Mouse (Mus musculus): ENCODE data around the gene Unc45a. TPM values are rescaled to one million over a fixed set of nuclear protein-coding genes. Genes with fewer than 3 reads are reported as not detected.
A peak's percentile ranks its signal among the peaks of the same experiment; 100 is the strongest.

Unc45a gene
- polyA plus RNA-seq, 1 experiment from 2014 or later, result 28.8 TPM

DNA sequence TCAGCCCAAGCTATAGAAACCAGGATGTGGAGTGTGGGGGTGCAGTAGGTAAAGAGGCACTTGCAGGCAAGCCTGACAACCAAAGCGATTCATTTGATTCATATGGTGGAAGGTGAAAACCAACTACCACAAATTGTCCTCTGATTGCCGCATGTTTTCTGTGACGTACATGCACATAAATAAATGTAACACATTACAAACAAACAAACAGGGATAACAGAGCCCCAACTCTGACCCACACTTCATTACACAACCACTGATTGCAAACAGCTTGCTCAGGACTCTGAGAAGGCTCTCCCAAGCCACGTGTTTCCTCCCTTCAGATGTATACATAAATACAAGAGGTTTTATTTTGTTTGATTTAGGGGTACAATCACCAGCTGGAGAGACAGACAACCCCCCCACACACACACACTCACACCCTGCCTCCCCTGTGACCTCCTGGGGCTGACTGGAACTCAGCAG lies 29.2 kb upstream of the Unc45a start:
- no peak for DNase-seq (ENCODE audit: low spot score, missing footprints)
- WGBS, result 64% methylated on average over 4 of the region's 4 CpGs
- no peaks in the 10 kb centered on the region for H3K9me3 ChIP-seq (ENCODE audit: control insufficient read depth, low read length)
- peak overlapping the region; percentile 58 for H3K4me2 ChIP-seq
- peaks cover 5% of the 10 kb centered on the region; the same call in 1 of the 2 replicates for H3K36me3 ChIP-seq (ENCODE audit: control insufficient read depth, insufficient read depth, low read length)
- no peak overlapping the region for H3K27ac ChIP-seq (ENCODE audit: low read depth, low read length)
- peak overlapping the region; percentile 86 for H3K4me3 ChIP-seq (ENCODE audit: low read depth, low read length)
- no peaks in the 10 kb centered on the region for H3K27me3 ChIP-seq (ENCODE audit: control insufficient read depth, insufficient read depth, low read length)
- peaks cover 11% of the 10 kb centered on the region for H3K4me1 ChIP-seq (ENCODE audit: control insufficient read depth, insufficient read depth, low read length)
- ATAC-seq (ENCODE audit: low FRiP score), result no peak
- H3K9ac ChIP-seq (ENCODE audit: low read length), result peak overlapping the region; percentile 84

GRCm38 (mm10) chr7:80369461-80369860 lies 28.7 kb upstream of the Unc45a start:
- DNase-seq (ENCODE audit: low spot score, missing footprints) (no peak), ATAC-seq (ENCODE audit: low FRiP score) (no peak)
- H3K4me2 ChIP-seq, result no peak overlapping the region
- 75% methylated on average over 5 of the region's 5 CpGs for WGBS
- peaks cover 5% of the 10 kb centered on the region; the same call in 1 of the 2 replicates for H3K36me3 ChIP-seq (ENCODE audit: control insufficient read depth, insufficient read depth, low read length)
- H3K4me1 ChIP-seq (ENCODE audit: control insufficient read depth, insufficient read depth, low read length), result peaks cover 11% of the 10 kb centered on the region
- peak overlapping the region; percentile 14; the same call in 1 of the 2 replicates for H3K9ac ChIP-seq (ENCODE audit: low read length)
- H3K9me3 ChIP-seq (ENCODE audit: control insufficient read depth, low read length), result no peaks in the 10 kb centered on the region
- H3K27ac ChIP-seq (ENCODE audit: low read depth, low read length), result no peak overlapping the region
- no peak overlapping the region for H3K4me3 ChIP-seq (ENCODE audit: low read depth, low read length)
- H3K27me3 ChIP-seq (ENCODE audit: control insufficient read depth, insufficient read depth, low read length), result no peaks in the 10 kb centered on the region

GRCm38 (mm10) chr7:80368635-80369421 lies 28.0 kb upstream of the Unc45a start:
- no peak overlapping the region for H3K9ac ChIP-seq (ENCODE audit: low read length)
- WGBS, result 89% methylated on average over 20 of the region's 20 CpGs
- no peaks in the 10 kb centered on the region for H3K27me3 ChIP-seq (ENCODE audit: control insufficient read depth, insufficient read depth, low read length)
- no peak overlapping the region for H3K4me2 ChIP-seq
- H3K4me3 ChIP-seq (ENCODE audit: low read depth, low read length), result no peak overlapping the region
- H3K27ac ChIP-seq (ENCODE audit: low read depth, low read length), result no peak overlapping the region
- H3K36me3 ChIP-seq (ENCODE audit: control insufficient read depth, insufficient read depth, low read length), result peaks cover 7% of the 10 kb centered on the region; the same call in 1 of the 2 replicates
- peaks cover 11% of the 10 kb centered on the region for H3K4me1 ChIP-seq (ENCODE audit: control insufficient read depth, insufficient read depth, low read length)
- ATAC-seq (ENCODE audit: low FRiP score), result no peak
- DNase-seq (ENCODE audit: low spot score, missing footprints), result no peak
- H3K9me3 ChIP-seq (ENCODE audit: control insufficient read depth, low read length), result no peaks in the 10 kb centered on the region

- DNase-seq (ENCODE audit: low spot score, missing footprints), result no peak
- ATAC-seq (ENCODE audit: low FRiP score), result no peak
- peaks cover 11% of the 10 kb centered on the region for H3K4me1 ChIP-seq (ENCODE audit: control insufficient read depth, insufficient read depth, low read length)
- no peak overlapping the region for H3K4me3 ChIP-seq (ENCODE audit: low read depth, low read length)
- 88% methylated on average over 9 of the region's 9 CpGs for WGBS
- no peak overlapping the region for H3K4me2 ChIP-seq
- H3K9me3 ChIP-seq (ENCODE audit: control insufficient read depth, low read length), result no peaks in the 10 kb centered on the region
- no peaks in the 10 kb centered on the region for H3K27me3 ChIP-seq (ENCODE audit: control insufficient read depth, insufficient read depth, low read length)
- H3K9ac ChIP-seq (ENCODE audit: low read length), result no peak overlapping the region
- H3K36me3 ChIP-seq (ENCODE audit: control insufficient read depth, insufficient read depth, low read length), result peaks cover 12% of the 10 kb centered on the region; the same call in 1 of the 2 replicates
- no peak overlapping the region for H3K27ac ChIP-seq (ENCODE audit: low read depth, low read length)
These were observed 27.2 kb upstream of the Unc45a start for GRCm38 (mm10) chr7:80368009-80368408.

DNA sequence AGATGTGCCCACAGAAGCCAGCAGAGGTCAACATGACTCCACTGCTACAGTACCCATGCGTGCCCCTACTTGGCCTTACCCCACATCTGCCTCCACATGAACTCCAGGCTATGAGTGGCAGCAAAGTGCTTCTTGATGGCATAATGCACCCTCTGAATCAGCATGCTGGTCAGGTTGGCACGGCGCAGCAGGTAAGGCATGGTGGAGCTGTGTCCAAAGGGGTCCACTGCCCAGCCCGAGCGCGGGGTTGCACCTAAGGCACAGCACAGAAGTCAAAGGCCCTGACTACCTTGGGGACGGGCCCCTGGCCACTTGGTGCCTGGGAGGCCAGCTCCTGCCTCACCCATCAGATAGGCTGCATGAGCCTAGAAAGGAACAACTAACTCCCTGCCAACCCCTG lies 26.4 kb upstream of the Unc45a start:
- ATAC-seq (ENCODE audit: low FRiP score), result no peak
- H3K36me3 ChIP-seq (ENCODE audit: control insufficient read depth, insufficient read depth, low read length), result peaks cover 12% of the 10 kb centered on the region
- 97% methylated on average over 7 of the region's 7 CpGs for WGBS

DNA sequence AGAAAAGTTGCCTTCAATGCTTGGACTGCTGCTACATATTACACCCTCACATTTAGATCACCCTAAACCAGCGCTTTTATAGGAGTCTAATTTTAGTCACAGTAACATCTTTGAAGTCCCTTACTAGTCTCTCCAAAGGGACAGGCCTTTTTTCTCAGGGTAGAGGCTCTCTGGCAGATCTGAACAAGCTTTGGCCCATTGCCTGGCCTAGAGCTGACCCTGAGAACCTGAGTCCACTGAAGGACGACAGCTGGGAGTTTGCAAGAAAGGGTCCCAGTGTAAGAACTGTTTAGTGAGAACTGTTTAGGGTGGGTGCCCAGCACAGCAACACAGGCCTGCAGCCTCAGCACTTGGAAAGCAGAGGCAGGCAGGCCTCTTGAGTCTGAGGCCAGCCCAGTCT lies 25.0 kb upstream of the Unc45a start:
- Histone ChIP-seq H3K36me3 (ENCODE audit: control insufficient read depth, insufficient read depth, low read length) (peaks cover 12% of the 10 kb centered on the region), H3K9me3 (ENCODE audit: control insufficient read depth, low read length) (no peaks in the 10 kb centered on the region), H3K4me3 (ENCODE audit: low read depth, low read length) (no peak overlapping the region), H3K27ac (ENCODE audit: low read depth, low read length) (no peak overlapping the region), H3K27me3 (ENCODE audit: control insufficient read depth, insufficient read depth, low read length) (no peaks in the 10 kb centered on the region), H3K4me2 (no peak overlapping the region), H3K4me1 (ENCODE audit: control insufficient read depth, insufficient read depth, low read length) (peaks cover 11% of the 10 kb centered on the region), H3K9ac (ENCODE audit: low read length) (no peak overlapping the region)
- no peak for ATAC-seq (ENCODE audit: low FRiP score)
- WGBS, result 91% methylated on average over 2 of the region's 2 CpGs
- no peak for DNase-seq (ENCODE audit: low spot score, missing footprints)

More for the DNA sequence above, 26.4 kb upstream of the Unc45a start:
- H3K4me3 ChIP-seq (ENCODE audit: low read depth, low read length), result no peak overlapping the region
- peaks cover 11% of the 10 kb centered on the region for H3K4me1 ChIP-seq (ENCODE audit: control insufficient read depth, insufficient read depth, low read length)
- no peak overlapping the region for H3K4me2 ChIP-seq
- no peaks in the 10 kb centered on the region for H3K9me3 ChIP-seq (ENCODE audit: control insufficient read depth, low read length)
- H3K27ac ChIP-seq (ENCODE audit: low read depth, low read length), result no peak overlapping the region
- H3K27me3 ChIP-seq (ENCODE audit: control insufficient read depth, insufficient read depth, low read length), result no peaks in the 10 kb centered on the region
- H3K9ac ChIP-seq (ENCODE audit: low read length), result no peak overlapping the region
- no peak for DNase-seq (ENCODE audit: low spot score, missing footprints)

DNA sequence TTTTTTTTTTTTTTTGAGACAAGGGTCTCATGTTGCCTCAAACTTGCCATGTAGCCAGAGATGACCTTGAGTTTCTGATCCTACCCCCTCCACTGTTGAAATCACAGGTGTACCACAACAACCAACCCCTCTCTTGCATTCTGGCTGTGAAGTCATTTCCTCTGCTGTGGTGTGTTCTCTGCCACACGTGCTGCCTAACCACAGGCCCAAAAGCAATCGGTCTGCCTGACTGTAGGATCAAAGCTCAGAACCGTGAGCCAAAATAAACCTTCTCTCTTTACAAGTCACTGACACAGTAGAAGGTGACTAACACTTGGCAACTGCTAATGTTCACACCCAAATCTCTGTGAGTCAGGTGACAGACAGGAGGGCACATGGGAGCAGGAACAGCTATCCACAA lies 19.6 kb upstream of the Unc45a start:
- Histone ChIP-seq H3K9ac (ENCODE audit: low read length) (no peak overlapping the region), H3K27ac (ENCODE audit: low read depth, low read length) (no peak overlapping the region), H3K27me3 (ENCODE audit: control insufficient read depth, insufficient read depth, low read length) (0 out of 2 replicates have a peak, but pooled peaks cover 2% of the 10 kb centered on the region), H3K9me3 (ENCODE audit: control insufficient read depth, low read length) (no peaks in the 10 kb centered on the region), H3K4me2 (no peak overlapping the region), H3K4me1 (ENCODE audit: control insufficient read depth, insufficient read depth, low read length) (peaks cover 4% of the 10 kb centered on the region; the same call in 1 of the 2 replicates), H3K4me3 (ENCODE audit: low read depth, low read length) (no peak overlapping the region), H3K36me3 (ENCODE audit: control insufficient read depth, insufficient read depth, low read length) (peaks cover 17% of the 10 kb centered on the region)
- DNase-seq (ENCODE audit: low spot score, missing footprints) (no peak), ATAC-seq (ENCODE audit: low FRiP score) (no peak)
- 75% methylated on average over 3 of the region's 3 CpGs for WGBS

DNA sequence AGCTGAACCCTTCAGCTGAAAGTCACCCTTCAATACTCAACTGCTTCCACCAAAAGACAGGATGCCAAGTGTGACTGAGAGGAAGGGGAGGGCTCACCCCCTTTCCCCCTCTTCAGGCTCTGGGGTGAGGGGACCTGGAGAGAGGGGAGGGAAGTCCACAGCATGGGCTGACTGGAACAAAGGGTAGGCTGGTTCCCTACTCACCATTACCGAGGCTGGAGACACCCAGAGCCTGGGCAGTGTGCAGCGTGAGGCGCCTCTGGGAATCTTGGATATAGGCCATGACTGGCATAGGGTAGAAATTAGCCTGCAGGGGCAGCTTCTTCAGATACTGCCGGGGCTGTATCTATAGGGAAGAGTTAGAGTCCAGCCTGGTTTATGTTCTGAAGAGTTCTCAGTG lies 17.2 kb upstream of the Unc45a start:
- no peak overlapping the region for H3K4me2 ChIP-seq
- no peak for ATAC-seq (ENCODE audit: low FRiP score)
- peaks cover 15% of the 10 kb centered on the region for H3K36me3 ChIP-seq (ENCODE audit: control insufficient read depth, insufficient read depth, low read length)
- 0 out of 2 replicates have a peak, but pooled peaks cover 2% of the 10 kb centered on the region for H3K27me3 ChIP-seq (ENCODE audit: control insufficient read depth, insufficient read depth, low read length)
- 67% methylated on average over 4 of the region's 4 CpGs for WGBS
- DNase-seq (ENCODE audit: low spot score, missing footprints), result no peak
- H3K4me1 ChIP-seq (ENCODE audit: control insufficient read depth, insufficient read depth, low read length), result peaks cover 4% of the 10 kb centered on the region; the same call in 1 of the 2 replicates
- H3K9ac ChIP-seq (ENCODE audit: low read length), result no peak overlapping the region
- no peaks in the 10 kb centered on the region for H3K9me3 ChIP-seq (ENCODE audit: control insufficient read depth, low read length)
- no peak overlapping the region for H3K4me3 ChIP-seq (ENCODE audit: low read depth, low read length)
- no peak overlapping the region for H3K27ac ChIP-seq (ENCODE audit: low read depth, low read length)

DNA sequence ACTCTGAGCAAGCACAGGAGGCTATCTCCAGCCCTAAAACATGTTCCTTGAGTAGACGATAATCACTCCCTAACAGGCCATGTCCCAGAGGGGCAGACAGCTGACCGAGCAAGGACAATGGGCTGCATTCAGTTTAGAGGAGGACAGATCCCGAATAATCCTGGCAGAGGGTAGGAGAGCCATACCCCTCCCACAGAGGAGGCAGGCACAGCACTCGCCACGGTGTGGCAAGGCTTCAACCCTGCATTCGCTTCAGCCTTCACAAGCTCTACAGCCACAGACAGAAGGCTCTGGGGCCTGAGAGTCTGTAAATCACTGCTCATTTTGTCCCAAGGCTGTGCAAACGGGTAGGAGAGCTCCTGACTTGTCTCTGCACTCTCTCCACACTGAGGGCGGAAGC lies 16.4 kb upstream of the Unc45a start:
- ATAC-seq (ENCODE audit: low FRiP score) (peak; percentile 71; the same call in 1 of the 2 replicates), DNase-seq (ENCODE audit: low spot score, missing footprints) (no peak)
- no peak overlapping the region for H3K27ac ChIP-seq (ENCODE audit: low read depth, low read length)
- H3K9me3 ChIP-seq (ENCODE audit: control insufficient read depth, low read length), result no peaks in the 10 kb centered on the region
- no peak overlapping the region for H3K4me2 ChIP-seq
- 21% methylated on average over 8 of the region's 8 CpGs for WGBS
- 0 out of 2 replicates have a peak, but pooled peaks cover 2% of the 10 kb centered on the region for H3K27me3 ChIP-seq (ENCODE audit: control insufficient read depth, insufficient read depth, low read length)
- H3K4me1 ChIP-seq (ENCODE audit: control insufficient read depth, insufficient read depth, low read length), result peaks cover 4% of the 10 kb centered on the region; the same call in 1 of the 2 replicates
- H3K4me3 ChIP-seq (ENCODE audit: low read depth, low read length), result no peak overlapping the region
- no peak overlapping the region for H3K9ac ChIP-seq (ENCODE audit: low read length)
- peaks cover 19% of the 10 kb centered on the region for H3K36me3 ChIP-seq (ENCODE audit: control insufficient read depth, insufficient read depth, low read length)

All from midbrain, embryonic 11.5 days (tissue).